Mouse (Mus musculus) CH12.LX (cell line): ENCODE results near the gene Arhgef17. TPM values are rescaled to one million over a fixed set of nuclear protein-coding genes. Genes with fewer than 3 reads are reported as not detected.

Experiments
- DNase-seq: peaks from one replicate; pipeline ENCODE4 v3.0.0-alpha.2; 2013; ENCODE audit errors: extremely low read depth
- H3K27ac ChIP-seq: 2 replicates; pipeline ENCODE4 v1.5.1; 2012; ENCODE audit warnings: low read depth, mild to moderate bottlenecking, control low read depth, moderate library complexity; ENCODE audit not compliant: insufficient read depth
- H3K27me3 ChIP-seq: replicated peaks from 2 replicates; pipeline ENCODE3; 2012; ENCODE audit warnings: inconsistent platforms
- H3K36me3 ChIP-seq, 2 experiments: replicated peaks in 1 of 2; 2 replicates each; pipeline versions ENCODE3 to v1.6.1; 2012; ENCODE audit warnings: inconsistent platforms in 1 of 2, low read length in 1 of 2, mild to moderate bottlenecking in 1 of 2, mixed read lengths in 1 of 2, moderate library complexity in 1 of 2; ENCODE audit not compliant: control insufficient read depth in 1 of 2, insufficient read depth in 1 of 2
- H3K4me1 ChIP-seq, 2 experiments: 2 replicates each; pipeline ENCODE4 v1.6.1; 2012; ENCODE audit warnings: inconsistent platforms in 1 of 2, moderate library complexity in 1 of 2; ENCODE audit not compliant: insufficient read depth in 2 of 2, control insufficient read depth in 1 of 2
- H3K4me2 ChIP-seq: 2 replicates; pipeline ENCODE4 v1.6.1; 2012; ENCODE audit warnings: low read depth, mild to moderate bottlenecking, control low read depth; ENCODE audit not compliant: poor library complexity, insufficient read depth, severe bottlenecking
- H3K4me3 ChIP-seq, 3 experiments: fragments of 150-350 bp in 1 of 3; sonication (generic) in 1 of 3; replicated peaks in 1 of 3; 2 replicates each; pipeline versions ENCODE3 to v1.5.1; 2011 to 2012; ENCODE audit warnings: low read depth in 2 of 3, low read length in 2 of 3, mild to moderate bottlenecking in 2 of 3, moderate library complexity in 2 of 3, control low read depth in 1 of 3, improper control_type of control experiment in 1 of 3, inconsistent platforms in 1 of 3, mixed read lengths in 1 of 3; ENCODE audit not compliant: poor library complexity in 1 of 3
- H3K79me2 ChIP-seq: replicated peaks from 2 replicates; pipeline ENCODE4 v1.6.1; 2012; ENCODE audit warnings: mild to moderate bottlenecking, moderate library complexity; ENCODE audit not compliant: control insufficient read depth, poor library complexity, insufficient read depth, severe bottlenecking; ENCODE audit errors: extremely low read depth
- H3K9ac ChIP-seq: 2 replicates; pipeline ENCODE4 v1.6.1; 2012; ENCODE audit warnings: low read depth, mild to moderate bottlenecking, control low read depth, moderate library complexity; ENCODE audit not compliant: insufficient read depth
- H3K9me3 ChIP-seq: replicated peaks from 2 replicates; pipeline ENCODE3; 2012; ENCODE audit warnings: low read length, inconsistent platforms, mixed read lengths
- BHLHE40 ChIP-seq: IDR thresholded peaks from 2 replicates; pipeline ENCODE4 v1.6.1; 2011; ENCODE audit warnings: mild to moderate bottlenecking, low read depth, low read length, improper control_type of control experiment
- CHD1 ChIP-seq: IDR thresholded peaks from 2 replicates; pipeline ENCODE4 v1.6.1; 2012; ENCODE audit warnings: low read depth, low read length, improper control_type of control experiment, inconsistent platforms
- CHD2 ChIP-seq: IDR thresholded peaks from 2 replicates; pipeline ENCODE4 v1.6.1; 2011; ENCODE audit warnings: low read length, improper control_type of control experiment
- CTCF ChIP-seq, 2 experiments: IDR thresholded peaks in 1 of 2; conservative IDR thresholded peaks in 1 of 2; 2 replicates each; pipeline ENCODE4 v1.5.1; 2011 to 2012; ENCODE audit warnings: low read depth in 2 of 2, low read length in 2 of 2, improper control_type of control experiment in 1 of 2, inconsistent platforms in 1 of 2, mild to moderate bottlenecking in 1 of 2, moderate library complexity in 1 of 2
- E2F4 ChIP-seq: IDR thresholded peaks from 2 replicates; pipeline ENCODE4 v1.6.1; 2011; ENCODE audit warnings: low read depth, low read length, improper control_type of control experiment; ENCODE audit not compliant: insufficient replicate concordance
- ELF1 ChIP-seq: IDR thresholded peaks from 2 replicates; pipeline ENCODE4 v1.6.1; 2014; ENCODE audit warnings: low read depth, mild to moderate bottlenecking, inconsistent platforms, low read length, improper control_type of control experiment
- GABPA ChIP-seq: IDR thresholded peaks from 2 replicates; pipeline ENCODE4 v1.6.1; 2012; ENCODE audit warnings: low read depth, low read length, improper control_type of control experiment, inconsistent platforms; ENCODE audit not compliant: insufficient replicate concordance
- HCFC1 ChIP-seq: IDR thresholded peaks from 2 replicates; pipeline ENCODE4 v1.6.1; 2012; ENCODE audit warnings: low read depth, mild to moderate bottlenecking, inconsistent platforms, low read length, improper control_type of control experiment
- IRF4 ChIP-seq: IDR thresholded peaks from 2 replicates; pipeline ENCODE4 v1.6.1; 2014; ENCODE audit warnings: low read depth, mild to moderate bottlenecking, inconsistent platforms, low read length, improper control_type of control experiment
- JUN ChIP-seq: IDR thresholded peaks from 2 replicates; pipeline ENCODE4 v1.6.1; 2011; ENCODE audit warnings: low read depth, mild to moderate bottlenecking, low read length, improper control_type of control experiment, moderate library complexity; ENCODE audit not compliant: insufficient read depth
- KAT2A ChIP-seq: IDR thresholded peaks from 2 replicates; pipeline ENCODE4 v1.6.1; 2012; ENCODE audit warnings: low read length, improper control_type of control experiment, inconsistent platforms; ENCODE audit not compliant: insufficient replicate concordance
- MAFK ChIP-seq: IDR thresholded peaks from 2 replicates; pipeline ENCODE4 v1.6.1; 2011; ENCODE audit warnings: low read length, improper control_type of control experiment; ENCODE audit not compliant: insufficient replicate concordance
- MXI1 ChIP-seq: IDR thresholded peaks from 2 replicates; pipeline ENCODE4 v1.6.1; 2011; ENCODE audit warnings: mild to moderate bottlenecking, low read depth, low read length, improper control_type of control experiment
- NELFE ChIP-seq: IDR thresholded peaks from 2 replicates; pipeline ENCODE4 v1.6.1; 2011; ENCODE audit warnings: low read depth, low read length, improper control_type of control experiment
- PAX5 ChIP-seq: IDR thresholded peaks from 2 replicates; pipeline ENCODE4 v1.6.1; 2012; ENCODE audit warnings: low read length, inconsistent platforms, mixed read lengths
- POLR2A ChIP-seq: IDR thresholded peaks from 2 replicates; pipeline ENCODE4 v1.6.1; 2011; ENCODE audit warnings: low read depth, mild to moderate bottlenecking, improper control_type of control experiment, low read length
- RAD21 ChIP-seq: IDR thresholded peaks from 2 replicates; pipeline ENCODE4 v1.6.1; 2011; ENCODE audit warnings: low read depth, mild to moderate bottlenecking, low read length, improper control_type of control experiment, moderate library complexity
- SIN3A ChIP-seq: IDR thresholded peaks from 2 replicates; pipeline ENCODE4 v1.6.1; 2012; ENCODE audit warnings: low read length, improper control_type of control experiment, inconsistent platforms
- SMC3 ChIP-seq: IDR thresholded peaks from 2 replicates; pipeline ENCODE4 v1.6.1; 2011; ENCODE audit warnings: low read depth, low read length, improper control_type of control experiment
- UBTF ChIP-seq: IDR thresholded peaks from 2 replicates; pipeline ENCODE4 v1.6.1; 2012; ENCODE audit warnings: low read depth, mild to moderate bottlenecking, inconsistent platforms, low read length, improper control_type of control experiment, moderate library complexity
- ZNF384 ChIP-seq: IDR thresholded peaks from 2 replicates; pipeline ENCODE4 v1.6.1; 2012; ENCODE audit warnings: low read depth, low read length, improper control_type of control experiment, inconsistent platforms
- dilution Hi-C: fragments of 300-500 bp; cut with MboI; formaldehyde crosslinking; loops from 2 replicates; pipeline ENCODE4 v1.14.3; 2020; ENCODE audit warnings: low sequenced_read_pairs; ENCODE audit not compliant: extremely low pct_unique_long_range_greater_than_20kb, extremely low pct_ligation_motif_present
- in situ Hi-C: fragments of 300-500 bp; cut with MboI; formaldehyde crosslinking; loops from 3 replicates; pipeline ENCODE4 v1.14.3; 2019; ENCODE audit warnings: low sequenced_read_pairs, low pct_ligation_motif_present, low pct_unique_long_range_greater_than_20kb, mixed read lengths
- polyA plus RNA-seq: library from polyadenylated mRNA; unstranded; fragments of >175 nt; gene quantifications from 2 replicates; pipeline ENCODE4 v1.2.1, GENCODE M21; 2012; ENCODE audit warnings: low read depth; ENCODE audit not compliant: insufficient read length
- total RNA-seq, 2 experiments: library from RNA; depleted of rRNA; stranded (reverse); fragments of 300-350 nt in 1 of 2; fragments of >200 nt in 1 of 2; gene quantifications; 2 replicates each; pipeline ENCODE4 v1.2.3; 2012 to 2014

Gene Arhgef17
- total and polyA plus RNA-seq, 3 experiments, result 2.3 to 6.7 (median 5.6) TPM

GRCm38 (mm10) chr7:100837701-100838100 lies 94.2 kb downstream of the Arhgef17 start:
- H3K27ac ChIP-seq, result no peak overlapping the region
- dilution Hi-C loops, result no loop called here
- peaks cover 2 to 64% of the 10 kb centered on the region in 2 experiments for H3K36me3 ChIP-seq

GRCm38 (mm10) chr7:100836657-100837056 lies 95.2 kb downstream of the Arhgef17 start:
- Histone ChIP-seq H3K9me3 (no peaks in the 10 kb centered on the region), H3K9ac (no peak overlapping the region), H3K4me3 (no peak overlapping the region), H3K27ac (no peak overlapping the region), H3K4me2 (no peak overlapping the region), H3K4me1 (peaks cover 0 to 10% of the 10 kb centered on the region in 2 experiments; a peak in 2 of 4 replicates), H3K79me2 (no peaks in the 10 kb centered on the region), H3K36me3 (peaks cover 2 to 60% of the 10 kb centered on the region in 2 experiments), H3K27me3 (no peaks in the 10 kb centered on the region)
- TF ChIP-seq SIN3A, result no peak
- in situ Hi-C loops (no loop called here), dilution Hi-C loops (no loop called here)
- no peak for DNase-seq

More at GRCm38 (mm10) chr7:100837701-100838100, 94.2 kb downstream of the Arhgef17 start:
- H3K9ac ChIP-seq, result no peak overlapping the region
- H3K27me3 ChIP-seq, result no peaks in the 10 kb centered on the region
- H3K4me2 ChIP-seq, result no peak overlapping the region
- H3K4me3 ChIP-seq, result no peak overlapping the region
- no peak for DNase-seq
- H3K9me3 ChIP-seq, result no peaks in the 10 kb centered on the region
- H3K4me1 ChIP-seq, result peaks cover 0 to 10% of the 10 kb centered on the region in 2 experiments; a peak in 2 of 4 replicates
- TF ChIP-seq PAX5 (no peak), SMC3 (no peak), IRF4 (no peak), JUN (no peak), CHD1 (no peak), NELFE (no peak), E2F4 (no peak), MXI1 (no peak), ZNF384 (no peak), BHLHE40 (no peak)
- no peaks in the 10 kb centered on the region for H3K79me2 ChIP-seq
- in situ Hi-C loops, result no loop called here

- no peak for DNase-seq
Measured at GRCm38 (mm10) chr7:100835711-100836110, 96.2 kb downstream of the Arhgef17 start.

More at GRCm38 (mm10) chr7:100835711-100836110, 96.2 kb downstream of the Arhgef17 start:
- no peaks in the 10 kb centered on the region for H3K79me2 ChIP-seq
- no peaks in the 10 kb centered on the region for H3K9me3 ChIP-seq
- in situ Hi-C loops (no loop called here), dilution Hi-C loops (no loop called here)
- no peak overlapping the region for H3K4me2 ChIP-seq
- TF ChIP-seq NELFE (no peak), CTCF (conservative IDR thresholded peaks at IDR 0.05 in 1 of 2, IDR thresholded peaks at IDR 0.05 in 1 of 2; ENCODE audit: low read depth in 2 of 2, low read length in 2 of 2) (no peak), UBTF (no peak), CHD1 (no peak), CHD2 (no peak), GABPA (no peak), KAT2A (no peak), PAX5 (no peak), ELF1 (no peak), RAD21 (no peak), HCFC1 (no peak), ZNF384 (no peak), POLR2A (no peak), MAFK (no peak)
- peaks cover 0 to 10% of the 10 kb centered on the region in 2 experiments; a peak in 2 of 4 replicates for H3K4me1 ChIP-seq
- no peak overlapping the region for H3K4me3 ChIP-seq
- no peak overlapping the region for H3K27ac ChIP-seq
- H3K36me3 ChIP-seq, result peaks cover 2 to 62% of the 10 kb centered on the region in 2 experiments
- no peak overlapping the region for H3K9ac ChIP-seq
- no peaks in the 10 kb centered on the region for H3K27me3 ChIP-seq
